Mouse (Mus musculus): ENCODE results near the gene Acer2.
"Not testable (repeated sequence)": the region's sequence is repeated elsewhere in the genome, so short reads cannot be mapped to it uniquely, and the experiment has no call there.

The Acer2 gene

GRCm38 (mm10) chr4:86874146-86874847 lies at the start of gene Acer2:
TSS of gene Acer2 (plus strand) at chr4:86874396.
- DNase-seq: peak; percentile 96

- no peak for DNase-seq
Observed at GRCm38 (mm10) chr4:86825143-86825542, 49.1 kb upstream of the Acer2 start.

DNA sequence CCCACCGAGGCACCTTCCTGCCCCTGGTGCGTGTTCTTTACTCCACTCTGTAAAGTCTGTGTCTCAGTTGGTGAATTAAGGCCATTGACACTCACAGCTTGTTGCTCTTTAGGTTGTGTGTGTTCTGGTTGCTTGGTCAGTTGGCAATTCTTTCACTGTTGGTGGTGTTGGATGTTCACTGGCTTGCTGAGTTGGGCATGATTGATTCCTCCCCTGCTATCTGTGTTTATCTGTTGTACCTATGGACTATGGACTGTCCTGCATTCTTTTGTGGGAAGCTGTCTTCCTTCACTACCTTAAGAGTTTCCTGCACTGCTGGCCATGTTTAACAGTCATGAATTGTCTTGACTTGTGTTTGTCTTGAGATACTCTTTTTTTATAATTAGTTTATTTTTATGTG lies 42.3 kb upstream of the Acer2 start:
- no peak for DNase-seq

DNA sequence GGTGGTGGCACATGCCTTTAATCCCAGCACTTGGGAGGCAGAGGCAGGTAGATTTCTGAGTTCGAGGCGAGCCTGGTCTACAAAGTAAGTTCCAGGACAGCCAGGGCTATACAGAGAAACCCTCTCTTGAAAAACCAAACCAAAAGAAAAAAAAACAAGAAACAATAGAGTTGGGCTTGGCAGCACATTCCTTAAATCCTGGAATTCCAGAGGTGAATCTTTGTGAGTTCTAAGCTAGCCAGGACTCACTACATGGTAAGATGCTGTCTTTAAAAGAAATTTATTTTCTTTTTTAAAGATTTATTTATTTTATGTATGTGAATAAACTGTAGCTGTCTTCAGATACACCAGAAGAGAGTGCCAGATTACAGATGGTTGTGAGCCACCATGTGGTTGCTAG lies 33.1 kb upstream of the Acer2 start:
- DNase-seq: not testable (repeated sequence)

DNA sequence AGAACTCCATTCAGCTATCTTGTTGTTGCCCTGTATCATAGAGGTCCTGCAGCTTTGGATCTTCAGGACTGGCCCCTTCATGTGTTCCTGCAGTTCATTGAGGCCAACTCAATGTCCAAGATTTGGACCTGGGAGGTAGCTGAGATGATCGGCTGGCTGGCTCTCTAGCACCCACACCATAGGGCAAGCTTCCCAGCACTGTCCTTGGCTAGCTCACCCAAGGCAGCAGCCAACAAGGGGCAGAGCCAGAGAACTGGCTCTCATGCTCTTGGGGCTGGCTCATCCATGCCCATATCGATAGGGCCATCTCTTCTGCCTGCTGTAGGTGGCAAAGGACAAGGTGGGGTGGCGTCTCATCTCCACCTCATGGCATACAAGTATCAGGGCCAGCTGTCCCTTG lies 28.8 kb upstream of the Acer2 start:
- no peak for DNase-seq

DNA sequence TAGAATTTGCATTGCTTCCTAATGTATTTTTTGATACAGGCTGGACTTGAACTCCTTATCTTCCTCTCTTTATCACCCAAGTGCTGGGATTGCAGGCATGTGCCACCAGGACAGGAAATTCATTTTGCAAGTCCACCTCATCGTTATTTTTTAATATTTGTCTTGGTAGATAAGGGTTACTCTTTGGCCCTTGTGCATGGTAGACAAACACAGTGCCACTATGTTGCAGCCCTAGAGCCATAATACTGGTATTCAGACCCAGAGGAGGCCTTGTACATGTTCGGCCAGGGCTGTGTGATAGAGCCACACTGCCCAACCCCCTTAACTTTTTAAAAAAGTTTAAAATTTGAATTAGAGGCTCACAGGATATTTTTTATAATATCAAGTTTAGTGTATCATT lies 26.9 kb upstream of the Acer2 start:
- no peak for DNase-seq

DNA sequence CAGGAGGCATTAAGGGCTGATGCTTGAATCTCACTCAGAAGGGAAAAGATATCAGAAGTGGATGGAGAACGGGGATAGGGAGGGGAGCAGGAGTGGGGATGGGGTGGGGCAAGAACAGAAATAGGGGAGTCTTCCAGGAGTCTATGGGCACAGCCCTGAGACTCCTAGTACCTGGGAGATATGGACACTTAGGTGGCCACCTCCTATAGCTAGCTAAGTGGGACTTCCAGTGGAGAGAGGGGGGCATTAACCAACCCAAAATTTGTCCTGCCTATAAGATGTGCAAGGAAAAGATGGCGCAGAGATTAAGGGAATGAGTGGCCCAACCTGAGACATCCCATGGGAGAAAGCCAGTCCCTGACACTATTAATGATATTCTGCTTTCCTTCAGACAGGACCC lies 22.9 kb upstream of the Acer2 start:
- no peak for DNase-seq

GRCm38 (mm10) chr4:86852018-86852417 lies 22.2 kb upstream of the Acer2 start:
- no peak for DNase-seq

DNA sequence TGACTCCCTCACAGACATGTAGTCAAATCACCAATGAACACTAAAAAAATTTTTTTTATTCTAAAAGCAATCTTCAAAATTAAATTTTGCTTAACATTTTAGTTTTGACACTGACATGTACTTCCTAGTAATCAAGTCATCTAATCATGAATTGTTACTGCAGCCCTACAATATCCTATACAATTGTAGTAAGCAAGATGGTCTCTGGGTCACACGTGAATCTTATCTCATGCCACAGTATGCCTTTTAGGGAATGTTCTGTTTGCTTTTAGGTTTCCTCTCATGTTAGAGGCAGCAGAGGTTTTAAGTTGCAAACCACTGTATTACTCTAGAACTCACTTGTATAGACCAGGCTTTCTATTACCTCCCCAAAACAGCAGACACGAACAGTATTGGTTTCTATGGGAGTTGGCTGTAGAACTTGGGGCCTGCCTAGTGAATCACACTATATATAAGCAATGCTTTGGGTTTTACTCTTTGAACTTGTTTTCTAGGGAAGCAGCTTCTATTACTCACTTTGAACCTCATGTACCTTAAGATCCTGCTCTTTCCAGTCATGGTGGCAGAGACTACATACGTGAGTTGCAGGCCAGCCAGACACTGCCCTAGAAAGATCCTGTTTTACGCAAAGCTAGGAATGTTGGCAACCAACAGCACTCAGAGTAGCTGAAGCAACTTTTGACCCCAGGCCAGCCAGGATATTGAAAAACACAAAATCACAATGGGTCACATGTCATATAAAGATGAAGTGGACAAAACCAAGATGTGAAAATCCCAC lies 21.2 kb upstream of the Acer2 start:
- DNase-seq: no peak

DNA sequence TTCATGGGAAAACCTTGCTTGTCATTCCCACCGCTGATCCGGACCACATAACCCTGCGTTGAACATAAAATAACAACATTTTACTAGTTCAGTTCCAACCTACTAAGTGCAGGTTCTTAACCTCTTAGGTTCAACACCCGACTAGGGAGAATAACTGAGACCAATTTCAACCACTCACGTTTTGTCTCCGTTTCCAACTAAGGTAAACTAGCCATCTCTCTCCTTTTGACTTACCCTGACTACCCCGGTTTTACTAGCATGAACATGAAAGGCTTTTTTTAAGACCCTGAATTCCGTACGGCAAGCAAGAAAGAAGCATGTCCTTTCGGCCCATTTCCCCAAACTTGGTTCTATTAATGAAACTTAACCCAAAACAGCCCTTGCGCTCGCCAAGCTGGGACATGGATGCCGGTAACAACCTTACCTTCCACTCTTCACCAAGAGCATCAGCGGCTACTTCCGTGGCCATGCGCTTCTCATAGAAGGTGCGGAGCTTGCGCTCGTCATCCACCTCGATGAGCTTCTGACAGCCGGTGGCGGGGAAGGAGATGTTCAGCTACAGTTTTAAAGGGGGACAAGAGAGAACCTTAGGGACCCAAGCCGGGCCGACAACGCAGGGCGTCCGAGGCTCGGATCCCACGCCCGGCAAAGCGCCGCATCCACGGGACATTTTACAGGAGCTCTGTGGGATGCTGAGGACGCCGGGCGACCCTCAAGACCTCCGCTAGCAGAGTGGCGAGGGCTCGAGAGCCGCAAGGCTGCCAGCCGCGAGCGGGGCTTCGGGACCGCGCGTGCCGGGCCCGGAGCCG lies 17.7 kb upstream of the Acer2 start:
- no peak for DNase-seq

DNA sequence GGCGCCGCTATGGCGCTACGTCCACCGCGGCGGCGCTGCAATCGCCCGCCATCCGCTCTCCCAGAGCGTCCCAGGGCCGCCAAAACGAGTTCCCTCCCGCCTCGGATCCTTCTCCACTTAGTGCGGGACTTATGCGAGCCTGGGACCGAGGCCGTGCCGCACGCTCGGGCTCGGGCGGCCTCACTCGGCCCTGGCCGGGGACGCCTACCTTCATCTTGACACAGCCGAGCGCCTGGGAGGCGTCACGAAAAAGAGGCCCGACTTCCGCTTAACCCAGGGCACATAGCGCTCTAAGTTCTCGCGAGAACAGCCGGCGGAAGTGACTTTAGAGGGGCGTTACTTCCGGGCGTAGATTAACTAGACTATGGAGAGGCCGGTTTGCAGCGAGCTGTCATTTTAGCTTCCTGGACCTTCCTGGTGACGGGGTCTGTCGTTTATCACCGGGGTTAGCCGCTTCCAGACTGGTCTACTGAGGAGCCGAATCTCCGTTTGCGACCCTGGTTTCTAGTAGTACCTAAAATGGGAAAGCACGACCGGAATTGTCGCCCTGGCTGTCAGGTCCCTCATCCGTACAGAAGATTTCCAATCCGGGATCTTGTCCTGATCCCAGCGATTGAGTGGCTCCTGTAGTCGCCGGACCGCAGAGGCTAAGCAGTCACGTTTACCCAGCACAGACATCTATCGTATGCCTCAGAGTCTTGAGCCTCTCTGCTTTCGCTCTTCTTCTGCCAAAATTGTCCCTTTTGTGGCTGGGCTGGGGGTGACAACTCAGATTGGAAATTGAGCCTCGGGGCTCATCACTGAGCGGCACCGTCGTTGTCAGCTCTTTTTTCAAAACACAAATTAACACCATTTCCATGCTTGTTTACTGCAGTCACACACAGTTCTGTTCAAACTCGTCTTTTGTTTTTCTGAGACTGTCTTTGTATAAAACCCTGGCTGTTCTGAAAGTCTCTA lies 16.8 kb upstream of the Acer2 start, which contains the start of gene Rps6:
Rps6 (minus strand) TSS at position 300 of the 957 bp plus-strand sequence.
- DNase-seq: peak; percentile 95

DNA sequence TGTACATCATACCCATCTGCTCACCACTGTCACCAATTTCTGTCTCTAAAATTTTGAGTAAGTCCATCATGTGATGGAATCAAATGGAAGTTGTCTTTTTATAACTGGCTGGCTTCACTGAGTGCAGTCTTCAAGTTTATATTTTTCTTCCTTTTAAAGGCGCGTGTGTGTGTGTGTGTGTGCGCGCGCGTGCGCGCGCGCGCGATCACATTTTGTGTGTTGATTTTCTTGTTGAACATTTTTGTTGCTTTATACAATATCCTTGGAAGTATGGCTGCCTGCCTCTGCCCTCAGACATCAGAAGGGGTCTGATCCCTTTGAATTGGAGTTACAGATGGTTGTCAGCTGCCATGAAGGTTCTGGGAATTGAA lies 16.1 kb upstream of the Acer2 start:
- peak; percentile 10 for DNase-seq

DNA sequence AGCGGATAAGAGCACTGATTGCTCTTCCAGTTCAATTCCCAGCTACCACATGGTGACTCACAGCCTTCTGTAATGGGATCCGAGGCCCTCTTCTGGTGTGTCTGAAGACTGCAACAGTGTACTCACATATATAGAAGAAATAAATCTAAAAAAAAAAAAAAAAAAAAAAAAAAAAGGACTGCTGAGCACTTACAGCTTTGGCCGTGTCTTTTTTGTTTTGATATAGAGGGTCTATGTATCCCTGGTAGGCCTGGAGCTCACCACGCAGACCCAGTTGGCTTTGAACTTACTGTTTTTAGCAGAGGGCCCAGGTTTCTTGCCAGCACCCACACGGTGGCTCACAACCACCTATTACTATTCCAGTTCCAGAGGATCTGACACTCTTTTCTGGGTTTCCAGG lies 10.1 kb upstream of the Acer2 start:
- no peak for DNase-seq

- DNase-seq: no peak
Observed at GRCm38 (mm10) chr4:86871988-86872387, 2.2 kb upstream of the Acer2 start.

GRCm38 (mm10) chr4:86873072-86873471 lies 1.1 kb upstream of the Acer2 start:
- DNase-seq: no peak

DNA sequence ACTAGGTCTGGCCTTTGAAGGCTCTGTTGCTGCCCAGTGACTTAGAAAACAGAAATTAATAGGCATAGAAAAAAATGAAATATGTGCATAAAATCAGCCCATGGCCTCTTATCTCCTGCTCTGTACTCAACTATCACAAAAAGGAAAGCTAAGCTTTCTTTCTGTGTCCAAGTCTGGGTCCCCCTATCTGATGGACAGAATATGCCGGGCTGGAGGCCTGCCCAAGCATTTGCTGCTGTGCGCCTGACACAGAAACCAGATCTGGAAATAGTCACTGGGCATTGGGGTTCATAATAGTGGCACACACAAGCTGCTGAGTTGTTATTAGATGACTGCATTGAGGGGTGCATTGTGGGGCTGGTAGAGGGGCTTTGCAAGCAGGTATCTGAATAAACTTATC lies 5.3 kb downstream of the Acer2 start:
- DNase-seq: no peak

- DNase-seq: no peak
Observed at GRCm38 (mm10) chr4:86881178-86881577, 7.0 kb downstream of the Acer2 start.

DNA sequence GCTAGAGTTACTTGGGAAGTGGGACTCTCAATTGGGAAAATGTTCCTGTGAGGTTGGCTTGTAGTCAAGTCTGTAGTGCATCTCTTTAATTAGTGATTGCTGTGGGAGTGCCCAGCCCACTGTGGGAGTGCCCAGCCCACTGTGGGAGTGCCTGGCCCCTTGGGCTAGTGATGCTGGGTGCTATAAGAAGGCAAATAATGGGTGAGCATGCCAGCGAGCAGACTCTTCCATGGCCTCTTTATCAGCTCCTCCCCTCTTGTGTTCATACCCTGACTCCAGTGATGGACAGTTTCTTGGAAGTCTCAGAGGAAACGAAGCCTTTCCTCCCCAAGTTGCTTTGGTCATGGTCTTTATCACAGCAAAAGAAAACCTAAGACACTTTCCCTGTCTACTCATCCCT lies 8.2 kb downstream of the Acer2 start:
- DNase-seq: no peak

DNA sequence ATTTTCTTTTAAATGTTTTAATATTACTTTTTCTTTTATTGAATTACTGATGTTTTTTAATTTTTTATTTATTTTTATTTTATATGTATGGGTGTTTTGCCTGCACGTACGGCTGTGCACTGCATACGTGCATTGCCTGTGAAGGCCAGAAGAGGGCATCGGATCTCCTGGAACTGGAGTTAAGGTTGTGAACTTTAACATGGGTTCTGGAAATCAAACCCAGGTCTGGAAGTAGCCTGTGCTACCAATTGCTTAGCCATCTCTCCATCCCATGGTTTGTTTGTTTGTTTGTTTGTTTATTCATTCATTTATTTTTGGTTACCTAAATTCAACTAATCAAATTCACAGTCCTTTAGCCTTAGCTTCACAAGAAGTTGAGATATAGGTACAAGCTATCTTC lies 10.7 kb downstream of the Acer2 start:
- peak; percentile 75 for DNase-seq

DNA sequence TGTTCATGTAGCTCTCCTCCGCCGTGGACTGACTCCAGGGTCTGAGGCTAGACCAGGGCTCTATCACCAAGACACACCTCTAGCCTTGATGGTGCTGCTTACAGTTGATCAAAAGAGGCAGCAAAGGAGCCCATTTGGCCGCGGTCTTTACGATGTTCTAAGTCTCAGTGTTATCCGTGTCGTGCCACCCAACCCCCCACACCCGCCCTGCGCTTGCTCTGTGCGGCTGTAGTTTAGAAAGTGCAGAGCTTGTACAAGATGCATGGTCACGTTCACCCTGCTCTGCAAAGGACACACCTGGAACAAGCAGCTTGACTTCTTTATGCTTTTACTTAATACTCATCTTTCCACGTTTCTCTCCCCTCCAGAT lies 11.6 kb downstream of the Acer2 start:
- DNase-seq: peak; percentile 38

GRCm38 (mm10) chr4:86886160-86886878 lies 12.1 kb downstream of the Acer2 start:
- peak; percentile 55 for DNase-seq

DNA sequence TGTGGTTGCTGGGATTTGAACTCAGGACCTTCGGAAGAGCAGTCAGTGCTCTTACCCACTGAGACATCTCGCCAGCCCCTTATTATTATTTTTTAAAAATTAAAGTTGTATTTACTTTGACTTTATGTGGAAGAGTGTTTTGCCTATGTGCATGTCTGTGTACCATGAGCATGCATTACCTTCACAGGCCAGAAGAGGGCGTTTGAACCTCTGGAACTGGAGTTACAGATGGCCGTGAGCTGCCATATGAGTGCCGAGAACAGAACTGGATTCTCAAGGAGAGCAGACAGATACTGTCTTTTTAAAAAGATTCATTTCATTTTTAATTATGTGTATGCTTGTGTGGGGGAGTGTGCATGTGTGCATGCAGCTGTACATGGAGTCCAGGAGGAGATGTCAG lies 13.7 kb downstream of the Acer2 start:
- peak; percentile 27 for DNase-seq

Measured in thymus, postnatal 14 days (tissue).